Mouse (Mus musculus) CH12.LX (cell line): ENCODE results near the gene Smc1a. TPM values are rescaled to one million over a fixed set of nuclear protein-coding genes. Genes with fewer than 3 reads are reported as not detected.

ENCODE experiments used
- DNase-seq: peaks from one replicate; pipeline ENCODE4 v3.0.0-alpha.2; 2013; ENCODE audit errors: extremely low read depth
- H3K27ac ChIP-seq: 2 replicates; pipeline ENCODE4 v1.5.1; 2012; ENCODE audit warnings: low read depth, mild to moderate bottlenecking, control low read depth, moderate library complexity; ENCODE audit not compliant: insufficient read depth
- H3K27me3 ChIP-seq: replicated peaks from 2 replicates; pipeline ENCODE3; 2012; ENCODE audit warnings: inconsistent platforms
- H3K36me3 ChIP-seq, 2 experiments: replicated peaks in 1 of 2; 2 replicates each; pipeline versions ENCODE3 to v1.6.1; 2012; ENCODE audit warnings: inconsistent platforms in 1 of 2, low read length in 1 of 2, mild to moderate bottlenecking in 1 of 2, mixed read lengths in 1 of 2, moderate library complexity in 1 of 2; ENCODE audit not compliant: control insufficient read depth in 1 of 2, insufficient read depth in 1 of 2
- H3K4me1 ChIP-seq, 2 experiments: 2 replicates each; pipeline ENCODE4 v1.6.1; 2012; ENCODE audit warnings: inconsistent platforms in 1 of 2, moderate library complexity in 1 of 2; ENCODE audit not compliant: insufficient read depth in 2 of 2, control insufficient read depth in 1 of 2
- H3K4me2 ChIP-seq: 2 replicates; pipeline ENCODE4 v1.6.1; 2012; ENCODE audit warnings: low read depth, mild to moderate bottlenecking, control low read depth; ENCODE audit not compliant: poor library complexity, insufficient read depth, severe bottlenecking
- H3K4me3 ChIP-seq, 3 experiments: fragments of 150-350 bp in 1 of 3; sonication (generic) in 1 of 3; replicated peaks in 1 of 3; 2 replicates each; pipeline versions ENCODE3 to v1.5.1; 2011 to 2012; ENCODE audit warnings: low read depth in 2 of 3, low read length in 2 of 3, mild to moderate bottlenecking in 2 of 3, moderate library complexity in 2 of 3, control low read depth in 1 of 3, improper control_type of control experiment in 1 of 3, inconsistent platforms in 1 of 3, mixed read lengths in 1 of 3; ENCODE audit not compliant: poor library complexity in 1 of 3
- H3K79me2 ChIP-seq: replicated peaks from 2 replicates; pipeline ENCODE4 v1.6.1; 2012; ENCODE audit warnings: mild to moderate bottlenecking, moderate library complexity; ENCODE audit not compliant: control insufficient read depth, poor library complexity, insufficient read depth, severe bottlenecking; ENCODE audit errors: extremely low read depth
- H3K9ac ChIP-seq: 2 replicates; pipeline ENCODE4 v1.6.1; 2012; ENCODE audit warnings: low read depth, mild to moderate bottlenecking, control low read depth, moderate library complexity; ENCODE audit not compliant: insufficient read depth
- H3K9me3 ChIP-seq: replicated peaks from 2 replicates; pipeline ENCODE3; 2012; ENCODE audit warnings: low read length, inconsistent platforms, mixed read lengths
- BHLHE40 ChIP-seq: IDR thresholded peaks from 2 replicates; pipeline ENCODE4 v1.6.1; 2011; ENCODE audit warnings: mild to moderate bottlenecking, low read depth, low read length, improper control_type of control experiment
- CTCF ChIP-seq, 2 experiments: IDR thresholded peaks in 1 of 2; conservative IDR thresholded peaks in 1 of 2; 2 replicates each; pipeline ENCODE4 v1.5.1; 2011 to 2012; ENCODE audit warnings: low read depth in 2 of 2, low read length in 2 of 2, improper control_type of control experiment in 1 of 2, inconsistent platforms in 1 of 2, mild to moderate bottlenecking in 1 of 2, moderate library complexity in 1 of 2
- E2F4 ChIP-seq: IDR thresholded peaks from 2 replicates; pipeline ENCODE4 v1.6.1; 2011; ENCODE audit warnings: low read depth, low read length, improper control_type of control experiment; ENCODE audit not compliant: insufficient replicate concordance
- EP300 ChIP-seq: IDR thresholded peaks from 2 replicates; pipeline ENCODE4 v1.6.1; 2011; ENCODE audit warnings: low read length, improper control_type of control experiment
- GABPA ChIP-seq: IDR thresholded peaks from 2 replicates; pipeline ENCODE4 v1.6.1; 2012; ENCODE audit warnings: low read depth, low read length, improper control_type of control experiment, inconsistent platforms; ENCODE audit not compliant: insufficient replicate concordance
- JUN ChIP-seq: IDR thresholded peaks from 2 replicates; pipeline ENCODE4 v1.6.1; 2011; ENCODE audit warnings: low read depth, mild to moderate bottlenecking, low read length, improper control_type of control experiment, moderate library complexity; ENCODE audit not compliant: insufficient read depth
- JUND ChIP-seq: conservative IDR thresholded peaks from 2 replicates; pipeline ENCODE4 v1.6.1; 2011; ENCODE audit warnings: low read depth, low read length, improper control_type of control experiment
- KAT2A ChIP-seq: IDR thresholded peaks from 2 replicates; pipeline ENCODE4 v1.6.1; 2012; ENCODE audit warnings: low read length, improper control_type of control experiment, inconsistent platforms; ENCODE audit not compliant: insufficient replicate concordance
- MAFK ChIP-seq: IDR thresholded peaks from 2 replicates; pipeline ENCODE4 v1.6.1; 2011; ENCODE audit warnings: low read length, improper control_type of control experiment; ENCODE audit not compliant: insufficient replicate concordance
- MAX ChIP-seq: IDR thresholded peaks from 2 replicates; pipeline ENCODE4 v1.6.1; 2011; ENCODE audit warnings: low read length, improper control_type of control experiment
- MAZ ChIP-seq: IDR thresholded peaks from 2 replicates; pipeline ENCODE4 v1.6.1; 2012; ENCODE audit warnings: low read depth, mild to moderate bottlenecking, inconsistent platforms, low read length, improper control_type of control experiment, moderate library complexity
- MXI1 ChIP-seq: IDR thresholded peaks from 2 replicates; pipeline ENCODE4 v1.6.1; 2011; ENCODE audit warnings: mild to moderate bottlenecking, low read depth, low read length, improper control_type of control experiment
- MYC ChIP-seq: IDR thresholded peaks from 2 replicates; pipeline ENCODE4 v1.6.1; 2011; ENCODE audit warnings: low read depth, mild to moderate bottlenecking, improper control_type of control experiment, low read length
- NELFE ChIP-seq: IDR thresholded peaks from 2 replicates; pipeline ENCODE4 v1.6.1; 2011; ENCODE audit warnings: low read depth, low read length, improper control_type of control experiment
- NRF1 ChIP-seq: IDR thresholded peaks from 2 replicates; pipeline ENCODE4 v1.6.1; 2014; ENCODE audit warnings: low read depth, mild to moderate bottlenecking, inconsistent platforms, low read length, improper control_type of control experiment, moderate library complexity
- PAX5 ChIP-seq: IDR thresholded peaks from 2 replicates; pipeline ENCODE4 v1.6.1; 2012; ENCODE audit warnings: low read length, inconsistent platforms, mixed read lengths
- POLR2AphosphoS2 ChIP-seq: IDR thresholded peaks from 2 replicates; pipeline ENCODE4 v1.6.1; 2011; ENCODE audit warnings: low read depth, low read length, improper control_type of control experiment
- RAD21 ChIP-seq: IDR thresholded peaks from 2 replicates; pipeline ENCODE4 v1.6.1; 2011; ENCODE audit warnings: low read depth, mild to moderate bottlenecking, low read length, improper control_type of control experiment, moderate library complexity
- RCOR1 ChIP-seq: conservative IDR thresholded peaks from 2 replicates; pipeline ENCODE4 v1.6.1; 2012; ENCODE audit warnings: low read depth, mild to moderate bottlenecking, inconsistent platforms, low read length, improper control_type of control experiment
- SIN3A ChIP-seq: IDR thresholded peaks from 2 replicates; pipeline ENCODE4 v1.6.1; 2012; ENCODE audit warnings: low read length, improper control_type of control experiment, inconsistent platforms
- TCF12 ChIP-seq: IDR thresholded peaks from 2 replicates; pipeline ENCODE4 v1.6.1; 2014; ENCODE audit warnings: low read depth, mild to moderate bottlenecking, inconsistent platforms, low read length, improper control_type of control experiment
- USF1 ChIP-seq: IDR thresholded peaks from 2 replicates; pipeline ENCODE4 v1.6.1; 2014; ENCODE audit warnings: low read depth, mild to moderate bottlenecking, inconsistent platforms, low read length, improper control_type of control experiment
- USF2 ChIP-seq: conservative IDR thresholded peaks from 2 replicates; pipeline ENCODE4 v1.6.1; 2011; ENCODE audit warnings: low read depth, low read length, improper control_type of control experiment
- ZMIZ1 ChIP-seq: IDR thresholded peaks from 2 replicates; pipeline ENCODE4 v1.6.1; 2012; ENCODE audit warnings: low read depth, mild to moderate bottlenecking, inconsistent platforms, low read length, improper control_type of control experiment
- dilution Hi-C: fragments of 300-500 bp; cut with MboI; formaldehyde crosslinking; loops from 2 replicates; pipeline ENCODE4 v1.14.3; 2020; ENCODE audit warnings: low sequenced_read_pairs; ENCODE audit not compliant: extremely low pct_unique_long_range_greater_than_20kb, extremely low pct_ligation_motif_present
- in situ Hi-C: fragments of 300-500 bp; cut with MboI; formaldehyde crosslinking; loops from 3 replicates; pipeline ENCODE4 v1.14.3; 2019; ENCODE audit warnings: low sequenced_read_pairs, low pct_ligation_motif_present, low pct_unique_long_range_greater_than_20kb, mixed read lengths
- polyA plus RNA-seq: library from polyadenylated mRNA; unstranded; fragments of >175 nt; gene quantifications from 2 replicates; pipeline ENCODE4 v1.2.1, GENCODE M21; 2012; ENCODE audit warnings: low read depth; ENCODE audit not compliant: insufficient read length
- total RNA-seq, 2 experiments: library from RNA; depleted of rRNA; stranded (reverse); fragments of 300-350 nt in 1 of 2; fragments of >200 nt in 1 of 2; gene quantifications; 2 replicates each; pipeline ENCODE4 v1.2.3; 2012 to 2014

The Smc1a gene
- total and polyA plus RNA-seq, 3 experiments, result 41.8 to 99.7 (median 48.9) TPM

- H3K4me3 ChIP-seq, result no peak overlapping the region
- in situ Hi-C loops, result no loop called here
- H3K27ac ChIP-seq, result no peak overlapping the region
- no peaks in the 10 kb centered on the region for H3K27me3 ChIP-seq
- no peaks in the 10 kb centered on the region for H3K79me2 ChIP-seq
- TF ChIP-seq MYC, result no peak
- TF ChIP-seq TCF12, result no peak
- TF ChIP-seq RCOR1, result no peak
- TF ChIP-seq NELFE, result no peak
- TF ChIP-seq MAZ, result no peak
- TF ChIP-seq JUND, result no peak
- no peak for TF ChIP-seq RAD21
- TF ChIP-seq EP300, result no peak
- no peak for TF ChIP-seq BHLHE40
- TF ChIP-seq NRF1, result no peak
- no peak for TF ChIP-seq JUN
- H3K4me2 ChIP-seq, result no peak overlapping the region
- no peaks in the 10 kb centered on the region for H3K4me1 ChIP-seq
- dilution Hi-C loops, result no loop called here
- H3K9ac ChIP-seq, result no peak overlapping the region
- peaks cover 37 to 57% of the 10 kb centered on the region in 2 experiments for H3K36me3 ChIP-seq
- DNase-seq, result no peak
- H3K9me3 ChIP-seq, result no peaks in the 10 kb centered on the region
Observed at GRCm38 (mm10) chrX:152039865-152040264, 23.6 kb downstream of the Smc1a start.

GRCm38 (mm10) chrX:152047230-152047629 lies 31.0 kb downstream of the Smc1a start:
- Histone ChIP-seq H3K4me3 (no peak overlapping the region), H3K36me3 (peaks cover 20 to 50% of the 10 kb centered on the region in 2 experiments), H3K27me3 (no peaks in the 10 kb centered on the region), H3K27ac (no peak overlapping the region), H3K79me2 (no peaks in the 10 kb centered on the region), H3K4me2 (no peak overlapping the region), H3K9me3 (no peaks in the 10 kb centered on the region), H3K4me1 (no peaks in the 10 kb centered on the region), H3K9ac (no peak overlapping the region)
- in situ Hi-C loops (no loop called here), dilution Hi-C loops (no loop called here)
- DNase-seq, result no peak
- TF ChIP-seq PAX5, result no peak
- TF ChIP-seq CTCF (conservative IDR thresholded peaks at IDR 0.05 in 1 of 2, IDR thresholded peaks at IDR 0.05 in 1 of 2; ENCODE audit: low read depth in 2 of 2, low read length in 2 of 2), result peak in 1 of 2 experiments; percentile 18; a peak in 1 of 4 replicates
- no peak for TF ChIP-seq USF2
- TF ChIP-seq RAD21, result no peak
- TF ChIP-seq KAT2A, result no peak

GRCm38 (mm10) chrX:152052546-152052945 lies 36.3 kb downstream of the Smc1a start:
- H3K27ac ChIP-seq, result no peak overlapping the region
- H3K4me1 ChIP-seq, result no peaks in the 10 kb centered on the region
- TF ChIP-seq MAX (no peak), RAD21 (no peak), MXI1 (no peak), GABPA (no peak), E2F4 (no peak), PAX5 (no peak), NRF1 (no peak), ZMIZ1 (no peak), USF1 (no peak), MAFK (no peak), SIN3A (no peak), EP300 (no peak), BHLHE40 (no peak), POLR2AphosphoS2 (no peak)
- no peak overlapping the region for H3K4me3 ChIP-seq
- peaks cover 14 to 43% of the 10 kb centered on the region in 2 experiments for H3K36me3 ChIP-seq
- in situ Hi-C loops (no loop called here), dilution Hi-C loops (no loop called here)
- DNase-seq, result no peak
- H3K9me3 ChIP-seq, result no peaks in the 10 kb centered on the region
- no peaks in the 10 kb centered on the region for H3K27me3 ChIP-seq
- H3K79me2 ChIP-seq, result no peaks in the 10 kb centered on the region
- H3K9ac ChIP-seq, result no peak overlapping the region
- H3K4me2 ChIP-seq, result no peak overlapping the region
